ENCODE assay signal across 9 mouse cellular contexts in genomic region chr11:44685129-44685528, GRCm38 (mm10).
A peak's percentile ranks its signal among the peaks of the same experiment; 100 is the strongest.
DNase-seq lines count a peak whose midpoint lies in the region; ATAC-seq and TF ChIP-seq lines count a peak whose summit lies in the region.
"Had no signal": no experiment of that assay in that cellular context is flagged by ENCODE, and none has a peak within 500 bp of the region (broad histone marks: within the 10 kb centered on the region; RNA-seq: fewer than 3 reads in every experiment).

No protein-coding gene starts in this region.

- WGBS in kidney, embryonic 16.5 days = 44% methylated on average over 3 of the region's 3 CpGs
- 69% methylated on average over 3 of the region's 3 CpGs for WGBS in embryonic facial prominence, embryonic 10.5 days
- WGBS in heart, postnatal 0 days = 20% methylated on average over 3 of the region's 3 CpGs
- 65% methylated on average over 3 of the region's 3 CpGs for WGBS in limb, embryonic 14.5 days

- no peaks in the 10 kb centered on the region for H3K9me3 ChIP-seq in kidney, embryonic 16.5 days (ENCODE audit: low read length)
- H3K9me3 ChIP-seq in embryonic facial prominence, embryonic 10.5 days = no peaks in the 10 kb centered on the region
- no peaks in the 10 kb centered on the region for H3K9me3 ChIP-seq in heart, postnatal 0 days (replicated peaks; ENCODE audit: control insufficient read depth, low read length)
- H3K9me3 ChIP-seq in limb, embryonic 14.5 days (ENCODE audit: control insufficient read depth, low read length) = no peaks in the 10 kb centered on the region
- H3K9me3 ChIP-seq: forebrain, embryonic 15.5 days had no signal

- H3K4me2 ChIP-seq in kidney, embryonic 16.5 days (replicated peaks; ENCODE audit: low read depth, low read length) = peak overlapping the region; percentile 37
- peak overlapping the region; percentile 44 for H3K4me2 ChIP-seq in heart, postnatal 0 days (ENCODE audit: low read depth, low read length)
- H3K4me2 ChIP-seq in limb, embryonic 14.5 days (replicated peaks; ENCODE audit: low read depth, low read length, severe bottlenecking) = peak overlapping the region; percentile 44; the same call in 1 of the 2 replicates
- H3K4me2 ChIP-seq: forebrain, embryonic 15.5 days had no signal

- no peak for TF ChIP-seq POLR2A in limb, embryonic 14.5 days (IDR thresholded peaks at IDR 0.05; ENCODE audit: borderline replicate concordance, extremely low read depth, insufficient read depth, insufficient read length)

- no peak overlapping the region for H3K9ac ChIP-seq in kidney, embryonic 16.5 days (replicated peaks; ENCODE audit: low read length)
- no peak overlapping the region for H3K9ac ChIP-seq in heart, postnatal 0 days (replicated peaks; ENCODE audit: low read depth, low read length)
- no peak overlapping the region for H3K9ac ChIP-seq in limb, embryonic 14.5 days (ENCODE audit: low read depth, low read length, severe bottlenecking)
- H3K9ac ChIP-seq: forebrain, embryonic 15.5 days had no signal

- no peak for DNase-seq in kidney, adult 9 months
- no peak for DNase-seq in embryonic facial prominence, embryonic 10.5 days (ENCODE audit: low spot score)
- DNase-seq in heart, postnatal 0 days (ENCODE audit: low spot score) = no peak
- no peak for DNase-seq in limb, embryonic 14.5 days (ENCODE audit: low spot score)
- no peak for DNase-seq in yolk sac, embryonic 10.5 days (ENCODE audit: low spot score)

- peak overlapping the region; percentile 93 for H3K27ac ChIP-seq in kidney, embryonic 16.5 days (ENCODE audit: low read length)
- peak overlapping the region; percentile 60 for H3K27ac ChIP-seq in embryonic facial prominence, embryonic 10.5 days (replicated peaks)
- H3K27ac ChIP-seq in heart, postnatal 0 days (ENCODE audit: low read depth) = peak overlapping the region; percentile 84
- no peak overlapping the region; the same call in 1 of the 2 replicates for H3K27ac ChIP-seq in limb, embryonic 14.5 days (replicated peaks; ENCODE audit: low read depth, low read length)
- H3K27ac ChIP-seq: forebrain, embryonic 15.5 days had no signal

- H3K4me3 ChIP-seq in kidney, embryonic 16.5 days (ENCODE audit: low read length) = no peak overlapping the region
- no peak overlapping the region for H3K4me3 ChIP-seq in embryonic facial prominence, embryonic 10.5 days
- peak overlapping the region; percentile 23 for H3K4me3 ChIP-seq in heart, postnatal 0 days (ENCODE audit: low read depth, low read length)
- no peak overlapping the region for H3K4me3 ChIP-seq in limb, embryonic 14.5 days (replicated peaks; ENCODE audit: low read length)
- H3K4me3 ChIP-seq: forebrain, embryonic 15.5 days; myocyte had no signal

- no peak for TF ChIP-seq CTCF in heart, postnatal 0 days (IDR thresholded peaks at IDR 0.05; ENCODE audit: low read depth)

- peaks cover 31% of the 10 kb centered on the region for H3K4me1 ChIP-seq in kidney, embryonic 16.5 days (ENCODE audit: insufficient read depth, low read length)
- H3K4me1 ChIP-seq in embryonic facial prominence, embryonic 10.5 days = peaks cover 60% of the 10 kb centered on the region
- peaks cover 15% of the 10 kb centered on the region; the same call in 1 of the 2 replicates for H3K4me1 ChIP-seq in heart, postnatal 0 days (ENCODE audit: control insufficient read depth, insufficient read depth)
- peaks cover 38% of the 10 kb centered on the region for H3K4me1 ChIP-seq in limb, embryonic 14.5 days (ENCODE audit: control insufficient read depth, insufficient read depth, low read length)

- no peak for TF ChIP-seq EP300 in heart, postnatal 0 days (IDR thresholded peaks at IDR 0.05; ENCODE audit: low read depth)

- ATAC-seq in kidney, embryonic 16.5 days (ENCODE audit: low FRiP score, low TSS enrichment) = no peak
- ATAC-seq in heart, postnatal 0 days (ENCODE audit: insufficient read depth, low read depth) = no peak
- no peak for ATAC-seq in limb, embryonic 14.5 days (ENCODE audit: low FRiP score, low read depth)
- no peak for ATAC-seq in megakaryocyte-erythroid progenitor cell, adult 5-6 weeks (replicated peaks; ENCODE audit: low FRiP score, low TSS enrichment, poor library complexity, severe bottlenecking)
- ATAC-seq: forebrain, embryonic 15.5 days had no signal

- H3K27me3 ChIP-seq in kidney, embryonic 16.5 days (ENCODE audit: insufficient read depth, low read length) = no peaks in the 10 kb centered on the region
- 0 out of 2 replicates have a peak, but pooled peaks cover 4% of the 10 kb centered on the region for H3K27me3 ChIP-seq in embryonic facial prominence, embryonic 10.5 days (replicated peaks; ENCODE audit: low read depth, poor library complexity, severe bottlenecking)
- H3K27me3 ChIP-seq in heart, postnatal 0 days (ENCODE audit: control insufficient read depth, insufficient read depth, low read length) = no peaks in the 10 kb centered on the region
- no peaks in the 10 kb centered on the region for H3K27me3 ChIP-seq in limb, embryonic 14.5 days (ENCODE audit: control insufficient read depth, insufficient read depth, low read length)

- H3K36me3 ChIP-seq in kidney, embryonic 16.5 days (ENCODE audit: insufficient read depth, low read length) = no peaks in the 10 kb centered on the region
- H3K36me3 ChIP-seq in embryonic facial prominence, embryonic 10.5 days (replicated peaks) = no peaks in the 10 kb centered on the region
- H3K36me3 ChIP-seq in heart, postnatal 0 days (replicated peaks; ENCODE audit: control insufficient read depth, insufficient read depth, low read length) = no peaks in the 10 kb centered on the region
- no peaks in the 10 kb centered on the region for H3K36me3 ChIP-seq in limb, embryonic 14.5 days (ENCODE audit: control insufficient read depth, insufficient read depth, low read length)
- H3K36me3 ChIP-seq: forebrain, embryonic 15.5 days had no signal
